Mouse (Mus musculus): ENCODE data around the gene Enpp3. TPM values are rescaled to one million over a fixed set of nuclear protein-coding genes. Genes with fewer than 3 reads are reported as not detected.

Enpp3 gene
- polyA plus RNA-seq, 1 experiment from 2014 or later: 0.37 TPM

GRCm38 (mm10) chr10:24834634-24835371, 7.8 kb downstream of the Enpp3 start:
- in situ Hi-C loops (cut with MboI; ENCODE audit: low pct_unique_long_range_greater_than_20kb): no loop called here
- ATAC-seq (no peak), DNase-seq (ENCODE audit: low read depth, low spot score) (no peak)
- TF ChIP-seq CTCF (IDR thresholded peaks at IDR 0.05): no peak
- CTCF ChIA-PET: no interaction called here
- POLR2A ChIA-PET: no interaction called here
- no peaks in the 10 kb centered on the region for H3K27me3 ChIP-seq

- no peak for TF ChIP-seq CTCF (IDR thresholded peaks at IDR 0.05)
Measured at GRCm38 (mm10) chr10:24832306-24832705, 10.3 kb downstream of the Enpp3 start.

GRCm38 (mm10) chr10:24831377-24832095, 11.1 kb downstream of the Enpp3 start:
- in situ Hi-C loops (cut with MboI; ENCODE audit: low pct_unique_long_range_greater_than_20kb): no loop called here
- H3K27me3 ChIP-seq: no peaks in the 10 kb centered on the region
- no peak for DNase-seq (ENCODE audit: low read depth, low spot score)
- TF ChIP-seq CTCF (IDR thresholded peaks at IDR 0.05): no peak
- POLR2A ChIA-PET: no interaction called here
- CTCF ChIA-PET: interaction anchor here (1.2 kb wide), 1 partner anchor 20 kb away, joined by 3 read pairs; no protein-coding TSS in a partner anchor
- ATAC-seq: no peak

More at GRCm38 (mm10) chr10:24832306-24832705, 10.3 kb downstream of the Enpp3 start:
- ChIA-PET CTCF (no interaction called here), POLR2A (no interaction called here)
- DNase-seq (ENCODE audit: low read depth, low spot score): no peak
- in situ Hi-C loops (cut with MboI; ENCODE audit: low pct_unique_long_range_greater_than_20kb): no loop called here
- ATAC-seq: no peak
- no peaks in the 10 kb centered on the region for H3K27me3 ChIP-seq

DNA sequence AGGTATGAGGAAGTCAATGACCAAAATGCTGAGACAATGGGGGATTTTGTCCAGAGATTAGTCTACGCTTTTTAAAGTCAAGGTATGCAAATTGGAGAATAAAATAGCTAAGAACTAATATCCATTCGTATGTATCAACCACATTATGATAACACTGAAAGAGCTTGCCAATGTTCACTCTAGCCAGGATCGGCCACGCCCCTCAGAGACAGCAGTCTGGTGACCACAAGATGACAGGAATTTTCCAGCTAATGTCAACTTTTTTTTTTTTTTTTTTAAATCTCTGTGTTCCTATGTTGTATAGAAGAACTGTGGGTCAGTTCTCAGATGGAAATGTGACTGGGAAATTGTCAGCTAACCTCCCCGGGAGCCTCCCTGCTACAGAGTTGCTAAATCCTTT, 12.2 kb downstream of the Enpp3 start:
- in situ Hi-C loops (cut with MboI; ENCODE audit: low pct_unique_long_range_greater_than_20kb): no loop called here
- TF ChIP-seq CTCF (IDR thresholded peaks at IDR 0.05): no peak
- CTCF ChIA-PET: interaction anchor here (1.2 kb wide), 1 partner anchor 18 kb away, joined by 3 read pairs; no protein-coding TSS in a partner anchor

GRCm38 (mm10) chr10:24828136-24828535, 14.5 kb downstream of the Enpp3 start:
- ATAC-seq (no peak), DNase-seq (ENCODE audit: low read depth, low spot score) (no peak)
- ChIA-PET POLR2A (no interaction called here), CTCF (no interaction called here)
- in situ Hi-C loops (cut with MboI; ENCODE audit: low pct_unique_long_range_greater_than_20kb): no loop called here
- TF ChIP-seq CTCF (IDR thresholded peaks at IDR 0.05): no peak
- no peaks in the 10 kb centered on the region for H3K27me3 ChIP-seq

More for the DNA sequence above, 12.2 kb downstream of the Enpp3 start:
- DNase-seq (ENCODE audit: low read depth, low spot score) (no peak), ATAC-seq (no peak)
- H3K27me3 ChIP-seq: no peaks in the 10 kb centered on the region
- POLR2A ChIA-PET: no interaction called here

GRCm38 (mm10) chr10:24826130-24826529, 16.5 kb downstream of the Enpp3 start:
- no peak for DNase-seq (ENCODE audit: low read depth, low spot score)
- no peak for ATAC-seq
- CTCF ChIA-PET: no interaction called here

DNA sequence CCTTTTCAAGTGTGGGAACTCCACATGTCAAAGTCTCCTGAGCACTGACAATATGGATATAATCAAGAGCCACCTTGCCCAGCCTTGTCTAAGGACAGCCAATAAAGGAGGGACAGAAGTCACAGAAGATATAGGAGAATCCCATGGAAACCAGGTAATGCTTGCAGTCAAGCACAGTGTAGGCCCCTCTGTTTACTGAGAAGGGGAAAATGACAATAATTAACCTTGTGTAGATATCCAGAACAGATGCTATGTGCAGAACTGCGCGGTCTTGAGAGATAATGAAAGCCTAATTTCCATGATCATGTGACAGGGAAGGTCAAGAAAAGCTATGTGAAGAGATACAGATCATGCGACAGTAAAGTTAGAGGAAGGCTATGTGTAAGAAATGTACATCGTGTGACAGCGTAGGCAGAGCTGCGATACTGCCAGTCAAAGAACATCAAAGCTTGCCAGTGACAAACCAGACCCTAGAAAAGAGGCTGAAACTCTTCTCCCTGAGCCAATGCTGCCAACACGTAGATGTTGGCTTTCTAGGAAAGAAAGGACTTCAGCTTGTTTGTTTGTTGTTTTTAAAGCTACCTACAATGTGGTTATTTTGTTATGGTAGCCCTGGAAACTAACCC, 17.1 kb downstream of the Enpp3 start:
- ChIA-PET CTCF (no interaction called here), POLR2A (no interaction called here)
- in situ Hi-C loops (cut with MboI; ENCODE audit: low pct_unique_long_range_greater_than_20kb): no loop called here
- DNase-seq (ENCODE audit: low read depth, low spot score) (no peak), ATAC-seq (no peak)
- TF ChIP-seq CTCF (IDR thresholded peaks at IDR 0.05): no peak
- H3K27me3 ChIP-seq: peaks cover 4% of the 10 kb centered on the region

More at GRCm38 (mm10) chr10:24826130-24826529, 16.5 kb downstream of the Enpp3 start:
- TF ChIP-seq CTCF (IDR thresholded peaks at IDR 0.05): no peak
- POLR2A ChIA-PET: no interaction called here
- peaks cover 4% of the 10 kb centered on the region for H3K27me3 ChIP-seq
- in situ Hi-C loops (cut with MboI; ENCODE audit: low pct_unique_long_range_greater_than_20kb): no loop called here

- ChIA-PET POLR2A (no interaction called here), CTCF (no interaction called here)
- no peak for ATAC-seq
Measured at GRCm38 (mm10) chr10:24824621-24825020, 18.0 kb downstream of the Enpp3 start.

DNA sequence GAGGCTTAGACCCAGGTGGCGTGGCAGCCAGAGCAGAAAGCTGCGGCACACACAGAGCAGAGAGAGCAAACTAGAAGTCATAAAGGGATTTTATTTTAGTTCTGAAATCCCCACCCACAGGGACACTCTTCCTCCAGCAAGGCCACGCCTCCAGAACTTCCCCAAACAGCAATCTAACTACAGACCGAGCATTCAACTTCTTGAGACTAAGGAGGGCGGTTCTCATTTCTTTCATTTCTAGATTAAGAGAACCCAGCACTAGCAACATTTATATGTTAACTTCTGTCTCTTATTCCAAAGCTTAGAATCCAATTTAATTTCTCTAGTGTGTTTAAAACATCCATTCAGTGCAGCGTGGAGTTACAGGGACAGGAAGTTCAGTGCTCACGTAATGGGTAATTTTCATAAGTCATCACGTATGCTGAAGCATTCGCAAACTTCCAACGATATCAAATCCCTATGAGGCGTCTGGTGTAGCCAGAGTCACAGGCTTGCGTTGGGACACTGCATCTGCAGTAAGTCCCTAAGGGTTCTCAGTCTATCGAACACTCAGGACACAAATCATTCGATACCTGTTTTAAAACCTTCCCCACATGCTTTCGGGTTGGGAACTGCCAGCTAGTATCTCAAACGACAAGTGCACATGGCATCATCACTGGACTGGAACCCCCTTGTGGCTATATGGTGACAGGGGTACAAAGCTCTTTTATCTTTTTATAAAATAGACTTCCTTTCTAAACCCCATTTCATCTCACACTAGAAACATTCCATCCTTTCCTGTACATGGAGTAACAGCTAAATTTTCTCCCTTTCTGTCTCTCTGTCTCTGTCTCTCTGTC, 18.7 kb downstream of the Enpp3 start:
- in situ Hi-C loops (cut with MboI; ENCODE audit: low pct_unique_long_range_greater_than_20kb): no loop called here
- no peak for TF ChIP-seq CTCF (IDR thresholded peaks at IDR 0.05)
- POLR2A ChIA-PET: no interaction called here
- ATAC-seq (no peak), DNase-seq (ENCODE audit: low read depth, low spot score) (no peak)
- peaks cover 4% of the 10 kb centered on the region for H3K27me3 ChIP-seq
- CTCF ChIA-PET: no interaction called here

More at GRCm38 (mm10) chr10:24824621-24825020, 18.0 kb downstream of the Enpp3 start:
- no peak for TF ChIP-seq CTCF (IDR thresholded peaks at IDR 0.05)
- no peak for DNase-seq (ENCODE audit: low read depth, low spot score)
- peaks cover 4% of the 10 kb centered on the region for H3K27me3 ChIP-seq
- in situ Hi-C loops (cut with MboI; ENCODE audit: low pct_unique_long_range_greater_than_20kb): no loop called here

DNA sequence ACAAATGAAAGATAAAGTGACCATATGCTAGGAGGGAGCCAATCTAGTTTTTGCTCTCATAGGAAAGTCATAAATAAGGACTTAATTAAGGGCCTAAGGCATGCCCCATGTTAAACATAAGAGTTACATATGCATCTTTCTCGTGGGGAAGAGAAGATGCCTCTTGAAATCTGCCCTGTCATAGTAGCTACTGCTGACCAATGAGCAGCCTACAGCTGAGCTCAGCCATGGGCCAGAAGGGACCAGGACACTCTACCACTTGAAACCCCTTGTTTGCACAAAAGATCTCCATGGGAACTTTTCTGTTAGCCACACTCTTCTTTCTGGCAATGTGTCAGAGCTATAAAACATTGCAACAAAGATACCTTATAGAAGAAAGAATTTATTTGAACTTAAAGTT, 19.4 kb downstream of the Enpp3 start:
- no peak for ATAC-seq
- CTCF ChIA-PET: no interaction called here
- TF ChIP-seq CTCF (IDR thresholded peaks at IDR 0.05): no peak
- in situ Hi-C loops (cut with MboI; ENCODE audit: low pct_unique_long_range_greater_than_20kb): no loop called here
- peaks cover 4% of the 10 kb centered on the region for H3K27me3 ChIP-seq
- DNase-seq (ENCODE audit: low read depth, low spot score): no peak
- POLR2A ChIA-PET: no interaction called here
